Mouse (Mus musculus) skeletal muscle tissue, postnatal 0 days (tissue): ENCODE measurements around the gene Vps26b. TPM values are rescaled to one million over a fixed set of nuclear protein-coding genes. Genes with fewer than 3 reads are reported as not detected.

Experiments
- polyA plus RNA-seq: library from polyadenylated mRNA; unstranded; fragments of >200 nt; fragmentation: Nextera tagmentation; extraction: Ambion mirVana; gene quantifications from 2 replicates; pipeline ENCODE4 v1.2.1, GENCODE M21; 2015

The Vps26b gene
- 15.7 and 16.9 TPM in 2 replicates for polyA plus RNA-seq

DNA sequence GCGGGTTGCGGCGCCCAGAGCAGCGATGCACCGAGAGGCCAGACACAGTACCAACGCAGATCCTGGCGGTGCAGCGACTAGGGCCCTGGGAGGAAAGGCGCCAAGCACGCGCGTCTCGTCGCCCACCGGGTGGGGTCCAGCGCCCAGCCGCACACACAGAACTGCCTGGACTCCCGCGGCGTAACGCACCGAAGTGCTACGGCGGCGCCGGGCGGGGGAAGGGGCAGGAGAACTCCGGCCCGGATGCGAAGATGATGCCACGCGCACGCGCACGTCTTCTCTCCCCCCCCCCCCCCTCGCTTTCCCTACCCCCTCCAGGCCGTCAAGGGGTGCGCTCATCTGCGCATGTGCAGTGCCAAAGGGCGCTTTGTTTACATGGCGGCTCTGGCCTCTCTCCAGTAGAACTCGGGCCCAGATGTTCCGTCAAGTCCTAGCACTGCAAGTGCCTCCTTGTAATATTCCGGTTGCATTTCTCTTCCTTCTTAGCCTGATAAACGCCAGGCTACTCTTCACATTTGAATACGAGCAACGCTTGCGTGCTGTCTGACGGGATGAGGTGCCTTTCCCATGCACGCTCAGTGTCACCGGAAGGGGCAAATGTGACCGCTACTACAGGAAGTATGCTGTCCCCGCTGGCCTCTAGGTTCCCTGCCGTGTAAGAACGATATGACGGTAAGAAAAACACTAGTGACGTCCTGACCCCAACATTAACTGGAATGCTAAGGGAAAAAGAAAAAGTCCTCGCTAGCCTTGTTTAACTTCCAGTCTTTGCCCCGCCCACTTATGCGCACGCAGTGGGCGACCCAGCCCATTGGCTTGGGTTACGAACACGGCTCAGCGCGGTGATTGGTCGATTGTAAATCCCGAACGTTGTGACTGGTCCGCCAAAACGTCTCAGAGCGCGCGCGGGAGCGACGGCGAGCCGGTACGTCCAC, at the start of gene Vps26b, which contains the start of gene Ncapd3:
Gene Vps26b (minus strand): TSS at position 238 of the 935 bp plus-strand sequence.
Gene Ncapd3 (plus strand): TSS at position 348 of the 935 bp plus-strand sequence.

DNA sequence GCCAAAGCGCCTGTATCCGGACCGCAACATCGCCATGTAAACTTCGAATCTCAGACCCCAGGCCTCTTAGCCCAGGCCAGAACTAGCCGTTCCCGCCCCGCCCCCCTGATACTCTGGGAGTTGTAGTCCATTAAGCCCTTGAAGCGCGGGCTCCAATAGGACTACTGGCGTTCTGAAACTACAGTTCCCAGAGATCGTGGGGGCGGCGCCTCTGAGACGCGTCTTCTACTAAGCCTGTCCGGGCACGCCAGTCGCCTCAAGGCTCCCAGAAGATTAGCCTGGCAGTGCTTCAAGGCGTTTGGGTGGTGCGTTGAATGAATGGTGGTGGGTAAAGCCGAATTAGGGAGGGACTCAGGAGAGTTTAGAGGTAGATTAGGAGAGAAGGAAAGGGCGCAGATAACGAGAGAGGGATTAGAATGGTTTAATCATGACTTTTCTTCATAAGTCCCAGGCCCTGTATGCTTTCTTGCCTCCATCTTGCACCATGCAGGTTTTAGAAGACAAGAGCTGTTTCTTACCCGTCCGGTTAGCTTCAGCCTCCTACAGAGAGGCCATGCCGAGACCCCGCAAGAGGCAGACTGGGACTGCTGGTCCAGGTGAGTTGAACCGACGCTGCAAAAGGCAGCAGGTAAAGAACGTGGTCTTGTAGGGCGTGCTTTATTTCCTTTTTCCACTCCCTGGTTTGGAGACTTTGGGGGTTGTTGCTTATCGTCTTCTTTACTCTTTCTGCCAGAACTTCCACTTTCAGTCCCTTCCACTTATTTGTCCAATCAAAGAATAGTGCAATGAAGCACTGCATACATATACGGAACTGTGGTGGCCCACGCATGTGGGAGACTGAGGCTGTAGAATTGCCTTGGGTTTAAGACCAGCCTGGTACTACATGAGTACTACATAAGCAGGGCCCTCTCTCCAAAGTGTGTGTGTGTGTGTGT, 30.1 kb downstream of the Vps26b start, which contains the start of the genes Acad8 and Thyn1:
Gene Acad8 (minus strand): TSS at position 106 of the 935 bp plus-strand sequence.
Gene Thyn1 (plus strand): TSS at position 250 of the 935 bp plus-strand sequence.

Other genes starting within 250 kb of the Vps26b start
- 1.9 and 10.7 TPM in 2 replicates for gene Glb1l2, start 223.6 kb downstream of the Vps26b start, polyA plus RNA-seq
- gene Glb1l3, start 169.2 kb downstream of the Vps26b start, polyA plus RNA-seq: not detected in 2 replicates
- gene Gm1110, start 107.0 kb downstream of the Vps26b start, polyA plus RNA-seq: not detected in 2 replicates
- 27.6 and 33.6 TPM in 2 replicates for gene Acad8, start 30.5 kb downstream of the Vps26b start, polyA plus RNA-seq
- 56.0 and 72.5 TPM in 2 replicates for gene Thyn1, start 30.4 kb downstream of the Vps26b start, polyA plus RNA-seq
- 6.9 and 7.0 TPM in 2 replicates for gene Ncapd3, start 110 bp upstream of the Vps26b start, polyA plus RNA-seq
- 69.7 and 69.9 TPM in 2 replicates for gene Jam3, start 125.4 kb upstream of the Vps26b start, polyA plus RNA-seq